33 mouse cellular contexts compared by ENCODE assay signal in genomic region chr19:12427101-12427500, GRCm38 (mm10). TPM values are rescaled to one million over a fixed set of nuclear protein-coding genes. Genes with fewer than 3 reads are reported as not detected.
DNase-seq lines count a peak whose midpoint lies in the region; ATAC-seq and TF ChIP-seq lines count a peak whose summit lies in the region.
"Had no signal": no experiment of that assay in that cellular context is flagged by ENCODE, and none has a peak within 500 bp of the region (broad histone marks: within the 10 kb centered on the region; RNA-seq: fewer than 3 reads in every experiment).

No protein-coding gene starts in this region.

- in situ Hi-C loops in CH12.LX (cut with MboI; ENCODE audit: low pct_ligation_motif_present, low pct_unique_long_range_greater_than_20kb, low sequenced_read_pairs), result no loop called here

- no peaks in the 10 kb centered on the region for H3K79me2 ChIP-seq in CH12.LX (replicated peaks; ENCODE audit: control insufficient read depth, extremely low read depth, insufficient read depth, poor library complexity, severe bottlenecking)

- ATAC-seq in megakaryocyte, adult 5-6 weeks (ENCODE audit: poor library complexity, severe bottlenecking), result peak; percentile 69
- ATAC-seq in stomach, postnatal 0 days (ENCODE audit: low FRiP score, low TSS enrichment), result no peak
- ATAC-seq: forebrain, embryonic 13.5 days; forebrain, embryonic 16.5 days; Patski had no signal

- peak; percentile 61 for DNase-seq in A20 (ENCODE audit: low read depth, low spot score)
- DNase-seq in CH12.LX (ENCODE audit: extremely low read depth), result no peak
- peak; percentile 8 to 28 for DNase-seq in natural killer cell, adult 2 months (ENCODE audit: low spot score in 2 of 2)
- DNase-seq in urinary bladder, postnatal 10 days (ENCODE audit: low spot score), result no peak
- no peak for DNase-seq in adrenal gland, postnatal 4 days (ENCODE audit: low spot score in 2 of 2)
- DNase-seq in stomach, postnatal 0 days (ENCODE audit: low spot score), result no peak
- no peak for DNase-seq in cerebellum, postnatal 36 days
- DNase-seq: adrenal gland, postnatal 10 days; adrenal gland, postnatal 36 days; cerebellum, adult 11 months; cerebellum, adult 2 months; cerebellum, adult 9-11 months; cerebellum, postnatal 25 days; gastrocnemius, postnatal 25 days had no signal

- no peak overlapping the region for H3K4me2 ChIP-seq in CH12.LX (ENCODE audit: insufficient read depth, low read depth, poor library complexity, severe bottlenecking)
- no peak overlapping the region for H3K4me2 ChIP-seq in stomach, postnatal 0 days (replicated peaks; ENCODE audit: low read depth)
- H3K4me2 ChIP-seq: forebrain, embryonic 13.5 days; heart, embryonic 11.5 days; hindbrain, embryonic 12.5 days; hindbrain, embryonic 15.5 days had no signal

- no peak for TF ChIP-seq RAD21 in CH12.LX (IDR thresholded peaks at IDR 0.05; ENCODE audit: low read depth, low read length)

- 68% methylated on average over 5 of the region's 5 CpGs for WGBS in stomach, postnatal 0 days

- no peak overlapping the region for H3K9ac ChIP-seq in CH12.LX (ENCODE audit: insufficient read depth, low read depth)
- H3K9ac ChIP-seq in stomach, postnatal 0 days (ENCODE audit: low read length), result no peak overlapping the region
- H3K9ac ChIP-seq: forebrain, embryonic 13.5 days; hindbrain, embryonic 12.5 days; hindbrain, embryonic 15.5 days had no signal

- no peaks in the 10 kb centered on the region for H3K27me3 ChIP-seq in CH12.LX (replicated peaks)
- H3K27me3 ChIP-seq in stomach, postnatal 0 days (ENCODE audit: control insufficient read depth, insufficient read depth, low read length), result no peaks in the 10 kb centered on the region
- H3K27me3 ChIP-seq: forebrain, embryonic 13.5 days; hindbrain, embryonic 12.5 days; hindbrain, embryonic 15.5 days had no signal

- H3K9me3 ChIP-seq in CH12.LX (replicated peaks; ENCODE audit: low read length), result no peaks in the 10 kb centered on the region
- H3K9me3 ChIP-seq in stomach, postnatal 0 days (ENCODE audit: control insufficient read depth, low read length), result no peaks in the 10 kb centered on the region
- H3K9me3 ChIP-seq: forebrain, embryonic 10.5 days; forebrain, embryonic 13.5 days; G1E; hindbrain, embryonic 12.5 days; hindbrain, embryonic 15.5 days had no signal

- TF ChIP-seq CTCF in CH12.LX (conservative IDR thresholded peaks at IDR 0.05 in 1 of 2, IDR thresholded peaks at IDR 0.05 in 1 of 2; ENCODE audit: low read depth in 2 of 2, low read length in 2 of 2), result no peak
- no peak for TF ChIP-seq CTCF in stomach, postnatal 0 days (IDR thresholded peaks at IDR 0.05; ENCODE audit: low read depth)

- no peaks in the 10 kb centered on the region for H3K36me3 ChIP-seq in CH12.LX (replicated peaks in 1 of 2; ENCODE audit: control insufficient read depth in 1 of 2, insufficient read depth in 1 of 2, low read length in 1 of 2)
- no peaks in the 10 kb centered on the region for H3K36me3 ChIP-seq in stomach, postnatal 0 days (ENCODE audit: control insufficient read depth, insufficient read depth, low read length)
- H3K36me3 ChIP-seq: forebrain, embryonic 10.5 days; G1E; hindbrain, embryonic 12.5 days; hindbrain, embryonic 15.5 days had no signal

- no peak overlapping the region for H3K27ac ChIP-seq in CH12.LX (ENCODE audit: insufficient read depth, low read depth)
- H3K27ac ChIP-seq in stomach, postnatal 0 days (replicated peaks), result no peak overlapping the region
- H3K27ac ChIP-seq: forebrain, embryonic 10.5 days; forebrain, embryonic 13.5 days; hindbrain, embryonic 12.5 days; hindbrain, embryonic 15.5 days had no signal

- H3K4me1 ChIP-seq in CH12.LX (ENCODE audit: control insufficient read depth in 1 of 2, insufficient read depth in 2 of 2), result peaks cover 6 to 20% of the 10 kb centered on the region in 2 experiments; a peak in 3 of 4 replicates
- no peaks in the 10 kb centered on the region for H3K4me1 ChIP-seq in stomach, postnatal 0 days (replicated peaks; ENCODE audit: control insufficient read depth, insufficient read depth)
- H3K4me1 ChIP-seq: forebrain, embryonic 10.5 days; forebrain, embryonic 13.5 days; hindbrain, embryonic 12.5 days; hindbrain, embryonic 15.5 days had no signal

- dilution Hi-C loops in CH12.LX (cut with MboI; ENCODE audit: extremely low pct_ligation_motif_present, extremely low pct_unique_long_range_greater_than_20kb, low sequenced_read_pairs), result no loop called here

- TF ChIP-seq EP300 in CH12.LX (IDR thresholded peaks at IDR 0.05; ENCODE audit: low read length), result no peak
- TF ChIP-seq EP300 in stomach, postnatal 0 days (optimal IDR thresholded peaks at IDR 0.05), result no peak

- H3K4me3 ChIP-seq in CH12.LX (replicated peaks in 1 of 3; ENCODE audit: low read depth in 2 of 3, low read length in 2 of 3, poor library complexity in 1 of 3), result no peak overlapping the region
- H3K4me3 ChIP-seq in stomach, postnatal 0 days (ENCODE audit: low read depth, low read length), result no peak overlapping the region
- H3K4me3 ChIP-seq: forebrain, embryonic 10.5 days; forebrain, embryonic 13.5 days; hindbrain, embryonic 12.5 days; hindbrain, embryonic 15.5 days had no signal

- no peak for TF ChIP-seq POLR2A in CH12.LX (IDR thresholded peaks at IDR 0.05; ENCODE audit: low read depth, low read length)

TF ChIP-seq in CH12.LX, 34 proteins besides CTCF, POLR2A, EP300 and RAD21:
- TF ChIP-seq MEF2A (IDR thresholded peaks at IDR 0.05; ENCODE audit: borderline replicate concordance, low read depth, low read length) (no peak), USF1 (IDR thresholded peaks at IDR 0.05; ENCODE audit: low read depth, low read length) (no peak), CHD1 (IDR thresholded peaks at IDR 0.05; ENCODE audit: low read depth, low read length) (no peak), PAX5 (IDR thresholded peaks at IDR 0.05; ENCODE audit: low read length) (no peak), MAFK (IDR thresholded peaks at IDR 0.05; ENCODE audit: insufficient replicate concordance, low read length) (no peak), NRF1 (IDR thresholded peaks at IDR 0.05; ENCODE audit: low read depth, low read length) (no peak), KAT2A (IDR thresholded peaks at IDR 0.05; ENCODE audit: insufficient replicate concordance, low read length) (no peak), E2F4 (IDR thresholded peaks at IDR 0.05; ENCODE audit: insufficient replicate concordance, low read depth, low read length) (no peak), ZNF384 (IDR thresholded peaks at IDR 0.05; ENCODE audit: low read depth, low read length) (no peak), ZC3H11A (IDR thresholded peaks at IDR 0.05; ENCODE audit: low read depth, low read length) (no peak), SMC3 (IDR thresholded peaks at IDR 0.05; ENCODE audit: low read depth, low read length) (no peak), MAX (IDR thresholded peaks at IDR 0.05; ENCODE audit: low read length) (peak; percentile 80), HCFC1 (IDR thresholded peaks at IDR 0.05; ENCODE audit: low read depth, low read length) (no peak), CHD2 (IDR thresholded peaks at IDR 0.05; ENCODE audit: low read length) (no peak), NELFE (IDR thresholded peaks at IDR 0.05; ENCODE audit: low read depth, low read length) (no peak), USF2 (conservative IDR thresholded peaks at IDR 0.05; ENCODE audit: low read depth, low read length) (no peak), IRF4 (IDR thresholded peaks at IDR 0.05; ENCODE audit: low read depth, low read length) (peak; percentile 27; the same call in 1 of the 2 replicates), MYC (IDR thresholded peaks at IDR 0.05; ENCODE audit: low read depth, low read length) (no peak)

RNA-seq across cellular contexts. Expression of gene Pfpl, which starts 0.6 kb away (rescaled TPM):
- total RNA-seq in CH12.LX (2012; rRNA removed) (not detected in 2 replicates), CH12.LX (2014; rRNA removed) (not detected in 2 replicates)
- not detected in 2 replicates for polyA plus RNA-seq in CH12.LX (2012; ENCODE audit: insufficient read length, low read depth)
- total RNA-seq in megakaryocyte, adult 5-6 weeks (2015), result not detected in 2 replicates
- total RNA-seq in megakaryocyte, adult 5-6 weeks (2017), result not detected in 2 replicates
- total RNA-seq in adrenal gland, postnatal 4 days (2021), result not detected
- polyA plus RNA-seq in stomach, postnatal 0 days (2015; fragmentation: Nextera tagmentation; extraction: Ambion mirVana), result not detected in 2 replicates
- total RNA-seq: adrenal gland, adult 18-20 months; adrenal gland, postnatal 10 days; adrenal gland, postnatal 36 days; gastrocnemius, adult 8-10 months; gastrocnemius, postnatal 25 days; heart, adult 8-10 months; heart, postnatal 25 days; hematopoietic stem cell, adult 5-6 weeks had no signal
- polyA plus RNA-seq: cerebellum, adult 2 months; embryonic facial prominence, embryonic 11.5 days; forebrain, embryonic 10.5 days; forebrain, embryonic 13.5 days; forebrain, embryonic 16.5 days; G1E; gonadal fat pad, adult 2 months; heart, embryonic 11.5 days; heart, embryonic 14.5 days; heart, postnatal 0 days; hindbrain, embryonic 12.5 days; hindbrain, embryonic 15.5 days; intestine, embryonic 14.5 days; Patski had no signal

RNA-seq across cellular contexts. Expression of gene Olfr1441, which starts 9.9 kb away (rescaled TPM):
- total RNA-seq in CH12.LX (2012; rRNA removed), result 0.13 TPM in 1 of 2 replicates, not detected in the other
- not detected in 2 replicates for total RNA-seq in CH12.LX (2014; rRNA removed)
- polyA plus RNA-seq in CH12.LX (2012; ENCODE audit: insufficient read length, low read depth), result not detected in 2 replicates
- not detected in 2 replicates for total RNA-seq in megakaryocyte, adult 5-6 weeks (2015)
- not detected in 2 replicates for total RNA-seq in megakaryocyte, adult 5-6 weeks (2017)
- not detected for total RNA-seq in adrenal gland, postnatal 4 days (2021)
- polyA plus RNA-seq in stomach, postnatal 0 days (2015; fragmentation: Nextera tagmentation; extraction: Ambion mirVana), result not detected in 2 replicates
- total RNA-seq: adrenal gland, adult 18-20 months; adrenal gland, postnatal 10 days; adrenal gland, postnatal 36 days; gastrocnemius, adult 8-10 months; gastrocnemius, postnatal 25 days; heart, adult 8-10 months; heart, postnatal 25 days; hematopoietic stem cell, adult 5-6 weeks had no signal
- polyA plus RNA-seq: cerebellum, adult 2 months; embryonic facial prominence, embryonic 11.5 days; forebrain, embryonic 10.5 days; forebrain, embryonic 13.5 days; forebrain, embryonic 16.5 days; G1E; gonadal fat pad, adult 2 months; heart, embryonic 11.5 days; heart, embryonic 14.5 days; heart, postnatal 0 days; hindbrain, embryonic 12.5 days; hindbrain, embryonic 15.5 days; intestine, embryonic 14.5 days; Patski had no signal

RNA-seq across cellular contexts. Expression of gene Mpeg1, which starts 33.5 kb away (rescaled TPM):
- 43.8 and 53.6 TPM in 2 replicates for total RNA-seq in CH12.LX (2012; rRNA removed)
- 67.0 and 68.0 TPM in 2 replicates for total RNA-seq in CH12.LX (2014; rRNA removed)
- 241 and 270 TPM in 2 replicates for polyA plus RNA-seq in CH12.LX (2012; ENCODE audit: insufficient read length, low read depth)
- 1,084 and 1,137 TPM in 2 replicates for total RNA-seq in megakaryocyte, adult 5-6 weeks (2015)
- 543 and 663 TPM in 2 replicates for total RNA-seq in megakaryocyte, adult 5-6 weeks (2017)
- total RNA-seq in adrenal gland, postnatal 4 days (2021), result 10 to 100 TPM; 22.3 to 23.5 TPM
- polyA plus RNA-seq in stomach, postnatal 0 days (2015; fragmentation: Nextera tagmentation; extraction: Ambion mirVana), result 0.71 and 0.84 TPM in 2 replicates
- polyA plus RNA-seq: G1E had no signal

RNA-seq across cellular contexts. Expression of gene Olfr1440, which starts 40.0 kb away (rescaled TPM):
- total RNA-seq in CH12.LX (2012; rRNA removed), result not detected in 2 replicates
- total RNA-seq in CH12.LX (2014; rRNA removed), result not detected in 2 replicates
- not detected in 2 replicates for polyA plus RNA-seq in CH12.LX (2012; ENCODE audit: insufficient read length, low read depth)
- total RNA-seq in megakaryocyte, adult 5-6 weeks (2015), result not detected in 2 replicates
- not detected in 2 replicates for total RNA-seq in megakaryocyte, adult 5-6 weeks (2017)
- not detected for total RNA-seq in adrenal gland, postnatal 4 days (2021)
- not detected in 2 replicates for polyA plus RNA-seq in stomach, postnatal 0 days (2015; fragmentation: Nextera tagmentation; extraction: Ambion mirVana)
- total RNA-seq: adrenal gland, adult 18-20 months; adrenal gland, postnatal 10 days; adrenal gland, postnatal 36 days; gastrocnemius, adult 8-10 months; gastrocnemius, postnatal 25 days; heart, adult 8-10 months; heart, postnatal 25 days; hematopoietic stem cell, adult 5-6 weeks had no signal
- polyA plus RNA-seq: cerebellum, adult 2 months; embryonic facial prominence, embryonic 11.5 days; forebrain, embryonic 10.5 days; forebrain, embryonic 13.5 days; forebrain, embryonic 16.5 days; G1E; gonadal fat pad, adult 2 months; heart, embryonic 11.5 days; heart, embryonic 14.5 days; heart, postnatal 0 days; hindbrain, embryonic 12.5 days; hindbrain, embryonic 15.5 days; intestine, embryonic 14.5 days; Patski had no signal

Comparison
In these comparisons a context has a peak if more than half of its experiments do, and no peak if none do; other contexts are left out.
1. DNase-seq: peak in A20 (single experiment) and natural killer cell, adult 2 months (2 of 2); none in CH12.LX (single experiment), urinary bladder, postnatal 10 days (single experiment), adrenal gland, postnatal 4 days (0 of 2), stomach, postnatal 0 days (single experiment) and cerebellum, postnatal 36 days (0 of 2).
2. RNA of gene Mpeg1, which starts 33.5 kb away (total RNA-seq): 543 to 1,137 TPM in megakaryocyte, adult 5-6 weeks; 43.8 to 68.0 TPM in CH12.LX and 22.3 to 23.5 TPM in adrenal gland, postnatal 4 days; every median in the first group is over 4 times any median in the second.